In genomic region chr5:145089878-145090277, GRCm38 (mm10) we compare ENCODE assay signal across 33 mouse cellular contexts. TPM values are rescaled to one million over a fixed set of nuclear protein-coding genes. Genes with fewer than 3 reads are reported as not detected.
A peak's percentile ranks its signal among the peaks of the same experiment; 100 is the strongest.
DNase-seq lines count a peak whose midpoint lies in the region; ATAC-seq and TF ChIP-seq lines count a peak whose summit lies in the region.
"Had no signal": no experiment of that assay in that cellular context is flagged by ENCODE, and none has a peak within 500 bp of the region (broad histone marks: within the 10 kb centered on the region; RNA-seq: fewer than 3 reads in every experiment).

No protein-coding gene starts in this region.

- H3K9me3 ChIP-seq in liver, embryonic 12.5 days (replicated peaks): no peaks in the 10 kb centered on the region
- no peaks in the 10 kb centered on the region for H3K9me3 ChIP-seq in MEL (replicated peaks; ENCODE audit: insufficient read depth, low read length)
- H3K9me3 ChIP-seq: embryonic facial prominence, embryonic 10.5 days; embryonic facial prominence, embryonic 13.5 days; forebrain, embryonic 12.5 days; forebrain, embryonic 15.5 days; hindbrain, embryonic 13.5 days had no signal

- TF ChIP-seq CTCF in liver, adult 2 months (IDR thresholded peaks at IDR 0.05; ENCODE audit: low read depth, low read length): no peak
- TF ChIP-seq CTCF in MEL (IDR thresholded peaks at IDR 0.05 in 2 of 3, conservative IDR thresholded peaks at IDR 0.05 in 1 of 3; ENCODE audit: control insufficient read depth in 1 of 3, insufficient read depth in 1 of 3, low read depth in 2 of 3, low read length in 3 of 3, poor library complexity in 1 of 3, severe bottlenecking in 1 of 3): no peak
- TF ChIP-seq CTCF in cortical plate, adult 2 months (IDR thresholded peaks at IDR 0.05; ENCODE audit: extremely low read depth, insufficient read depth, low read length): no peak
- no peak for TF ChIP-seq CTCF in lung, adult 2 months (IDR thresholded peaks at IDR 0.05; ENCODE audit: insufficient read depth, low read length)

- H3K27ac ChIP-seq in liver, adult 2 months (replicated peaks; ENCODE audit: insufficient read depth, low read depth, low read length): no peak overlapping the region
- H3K27ac ChIP-seq in liver, embryonic 12.5 days: no peak overlapping the region
- peak overlapping the region; percentile 93 for H3K27ac ChIP-seq in MEL (ENCODE audit: control insufficient read depth, low read depth, low read length)
- peak overlapping the region; percentile 51; the same call in 1 of the 2 replicates for H3K27ac ChIP-seq in cortical plate, adult 2 months (ENCODE audit: insufficient read depth, low read length)
- H3K27ac ChIP-seq: embryonic facial prominence, embryonic 10.5 days; embryonic facial prominence, embryonic 13.5 days; forebrain, embryonic 12.5 days; forebrain, embryonic 15.5 days; hindbrain, embryonic 10.5 days; hindbrain, embryonic 13.5 days had no signal

- ATAC-seq in liver, embryonic 12.5 days: no peak
- peak; percentile 43 for ATAC-seq in megakaryocyte-erythroid progenitor cell, adult 5-6 weeks (replicated peaks; ENCODE audit: low FRiP score, low TSS enrichment, poor library complexity, severe bottlenecking)
- ATAC-seq: forebrain, embryonic 15.5 days; hindbrain, embryonic 16.5 days; Patski had no signal

- TF ChIP-seq POLR2A in liver, adult 2 months (IDR thresholded peaks at IDR 0.05; ENCODE audit: extremely low read depth, insufficient read depth, low read length): no peak
- TF ChIP-seq POLR2A in MEL (IDR thresholded peaks at IDR 0.05; ENCODE audit: control insufficient read depth in 1 of 2, insufficient read depth in 1 of 2, low read depth in 1 of 2, low read length in 2 of 2, poor library complexity in 1 of 2): no peak
- TF ChIP-seq POLR2A in cortical plate, adult 2 months (IDR thresholded peaks at IDR 0.05; ENCODE audit: extremely low read depth, insufficient read depth, low read length): no peak
- no peak for TF ChIP-seq POLR2A in lung, adult 2 months (IDR thresholded peaks at IDR 0.05; ENCODE audit: borderline replicate concordance, extremely low read depth, low read depth, low read length)

- WGBS in liver, adult 2 months: 39% methylated on average over 3 of the region's 3 CpGs
- 57% methylated on average over 3 of the region's 3 CpGs for WGBS in liver, embryonic 12.5 days (ENCODE audit: insufficient replicate concordance)
- WGBS in lung, adult 2 months: 54% methylated on average over 3 of the region's 3 CpGs

- H3K4me1 ChIP-seq in liver, adult 2 months (ENCODE audit: control insufficient read depth, insufficient read depth, low read length): peaks cover 3% of the 10 kb centered on the region
- peaks cover 24% of the 10 kb centered on the region for H3K4me1 ChIP-seq in liver, embryonic 12.5 days
- H3K4me1 ChIP-seq in MEL (ENCODE audit: control insufficient read depth in 1 of 2, insufficient read depth in 2 of 2, low read length in 2 of 2): peaks cover 18 to 25% of the 10 kb centered on the region in 2 experiments
- H3K4me1 ChIP-seq in cortical plate, adult 2 months (ENCODE audit: control insufficient read depth, insufficient read depth, low read length): peaks cover 10% of the 10 kb centered on the region
- peaks cover 5% of the 10 kb centered on the region; the same call in 1 of the 2 replicates for H3K4me1 ChIP-seq in lung, adult 2 months (ENCODE audit: control insufficient read depth, insufficient read depth, low read length)

- peak; percentile 67 to 83; a peak in 3 of 4 replicates for TF ChIP-seq EP300 in MEL (IDR thresholded peaks at IDR 0.05; ENCODE audit: low read depth in 1 of 2, low read length in 2 of 2)

- no peaks in the 10 kb centered on the region for H3K27me3 ChIP-seq in liver, adult 2 months (ENCODE audit: control insufficient read depth, insufficient read depth, low read length)
- no peaks in the 10 kb centered on the region for H3K27me3 ChIP-seq in liver, embryonic 12.5 days (replicated peaks)
- no peaks in the 10 kb centered on the region for H3K27me3 ChIP-seq in MEL (ENCODE audit: control insufficient read depth in 1 of 2, insufficient read depth in 2 of 2, low read length in 2 of 2)
- H3K27me3 ChIP-seq: CH12.LX; embryonic facial prominence, embryonic 13.5 days; forebrain, embryonic 12.5 days; forebrain, embryonic 15.5 days; hindbrain, embryonic 13.5 days; Patski had no signal

- H3K9ac ChIP-seq in liver, adult 2 months (ENCODE audit: low read depth, low read length): no peak overlapping the region
- no peak overlapping the region for H3K9ac ChIP-seq in liver, embryonic 12.5 days
- H3K9ac ChIP-seq in MEL (ENCODE audit: control insufficient read depth, low read depth, low read length, poor library complexity, severe bottlenecking): no peak overlapping the region
- H3K9ac ChIP-seq: forebrain, embryonic 12.5 days; forebrain, embryonic 15.5 days; hindbrain, embryonic 13.5 days had no signal

- TF ChIP-seq RAD21 in MEL (IDR thresholded peaks at IDR 0.05; ENCODE audit: low read depth, low read length): no peak

- no peak overlapping the region for H3K4me2 ChIP-seq in liver, embryonic 12.5 days
- H3K4me2 ChIP-seq: embryonic facial prominence, embryonic 13.5 days; forebrain, embryonic 12.5 days; forebrain, embryonic 15.5 days; heart, embryonic 11.5 days; hindbrain, embryonic 13.5 days had no signal

- H3K36me3 ChIP-seq in liver, adult 2 months (ENCODE audit: control insufficient read depth, insufficient read depth, low read length): peaks cover 25% of the 10 kb centered on the region
- peaks cover 71% of the 10 kb centered on the region for H3K36me3 ChIP-seq in liver, embryonic 12.5 days
- peaks cover 27 to 39% of the 10 kb centered on the region in 2 experiments for H3K36me3 ChIP-seq in MEL (ENCODE audit: control insufficient read depth in 1 of 2, insufficient read depth in 2 of 2, low read length in 2 of 2)

- peaks cover 11% of the 10 kb centered on the region; the same call in 1 of the 2 replicates for H3K79me2 ChIP-seq in liver, adult 2 months (ENCODE audit: control insufficient read depth, insufficient read depth, low read length)
- H3K79me2 ChIP-seq in MEL (ENCODE audit: control insufficient read depth, insufficient read depth, low read length, poor library complexity): peaks cover 39% of the 10 kb centered on the region

- no peak overlapping the region for H3K4me3 ChIP-seq in liver, adult 2 months (ENCODE audit: insufficient read depth, low read depth, low read length)
- no peak overlapping the region for H3K4me3 ChIP-seq in liver, embryonic 12.5 days
- no peak overlapping the region; a peak in 1 of 4 replicates for H3K4me3 ChIP-seq in MEL (ENCODE audit: control insufficient read depth in 1 of 2, insufficient read depth in 1 of 2, low read depth in 2 of 2, low read length in 2 of 2)
- H3K4me3 ChIP-seq in cortical plate, adult 2 months (ENCODE audit: insufficient read depth, low read length): no peak overlapping the region
- no peak overlapping the region for H3K4me3 ChIP-seq in lung, adult 2 months (replicated peaks; ENCODE audit: extremely low read depth, low read depth, low read length)
- H3K4me3 ChIP-seq: embryonic facial prominence, embryonic 10.5 days; embryonic facial prominence, embryonic 13.5 days; erythroblast, embryonic 14.5 days; forebrain, embryonic 12.5 days; forebrain, embryonic 15.5 days; hindbrain, embryonic 10.5 days; hindbrain, embryonic 13.5 days had no signal

- DNase-seq in liver, adult 2 months (ENCODE audit: extremely low read depth, low read depth, low spot score): peak; percentile 29
- peak; percentile 88 for DNase-seq in MEL (ENCODE audit: low read depth, low spot score)
- DNase-seq in lung, postnatal 10 days: no peak
- no peak for DNase-seq in lung, adult 2 months
- DNase-seq: adrenal gland, postnatal 10 days; adrenal gland, postnatal 36 days; B cell, adult 2 months; cerebellum, adult 18-20 months; cerebellum, adult 9-10 months; cerebellum, postnatal 14 days; embryo, embryonic 11 days; gastrocnemius, postnatal 25 days had no signal

RNA-seq across cellular contexts. Expression of gene Kpna7, which starts 6.0 kb away (rescaled TPM):
- total RNA-seq in liver, adult 2 months (2014; rRNA removed): not detected in 2 replicates
- not detected in 2 replicates for polyA plus RNA-seq in liver, adult 2 months (2012; rRNA removed)
- 0.05 TPM in 2 replicates for polyA plus RNA-seq in liver, embryonic 12.5 days (2016; fragmentation: Nextera tagmentation; extraction: Ambion mirVana)
- total RNA-seq in MEL (2012; rRNA removed): 0.35 and 2.5 TPM in 2 replicates
- polyA plus RNA-seq in MEL (2012; ENCODE audit: insufficient read depth in 1 of 2, insufficient read length in 2 of 2, low read depth in 1 of 2, low replicate concordance in 2 of 2, missing spikeins in 1 of 2): 1 to 10 TPM in 1 of 2 experiments, not detected in 1; 2.2 TPM
- polyA plus RNA-seq in cortical plate, adult 2 months (2012; rRNA removed): not detected in 2 replicates
- not detected in 2 replicates for total RNA-seq in megakaryocyte-erythroid progenitor cell, adult 5-6 weeks (2014; fragmentation: Nextera tagmentation)
- not detected in 2 replicates for total RNA-seq in megakaryocyte-erythroid progenitor cell, adult 5-6 weeks (2017)
- polyA plus RNA-seq in lung, adult 2 months (2012; rRNA removed): not detected in 2 replicates
- total RNA-seq: adrenal gland, adult 18-20 months; adrenal gland, postnatal 10 days; adrenal gland, postnatal 36 days; CH12.LX; gastrocnemius, adult 8-10 months; gastrocnemius, postnatal 25 days; heart, adult 8-10 months; heart, postnatal 25 days had no signal
- polyA plus RNA-seq: embryonic facial prominence, embryonic 13.5 days; erythroblast, embryonic 14.5 days; forebrain, embryonic 12.5 days; forebrain, embryonic 15.5 days; gonadal fat pad, adult 2 months; heart, embryonic 11.5 days; heart, embryonic 14.5 days; heart, postnatal 0 days; hindbrain, embryonic 10.5 days; hindbrain, embryonic 13.5 days; hindbrain, embryonic 16.5 days had no signal

RNA-seq across cellular contexts. Expression of gene Arpc1a, which starts 6.2 kb away (rescaled TPM):
- total RNA-seq in liver, adult 2 months (2014; rRNA removed): 36.0 and 47.1 TPM in 2 replicates
- polyA plus RNA-seq in liver, adult 2 months (2012; rRNA removed): 64.7 and 66.5 TPM in 2 replicates
- 74.5 and 75.5 TPM in 2 replicates for polyA plus RNA-seq in liver, embryonic 12.5 days (2016; fragmentation: Nextera tagmentation; extraction: Ambion mirVana)
- total RNA-seq in MEL (2012; rRNA removed): 85.8 and 96.9 TPM in 2 replicates
- 100 to 1,000 TPM; 187 to 306 TPM for polyA plus RNA-seq in MEL (2012; ENCODE audit: insufficient read depth in 1 of 2, insufficient read length in 2 of 2, low read depth in 1 of 2, low replicate concordance in 2 of 2, missing spikeins in 1 of 2)
- polyA plus RNA-seq in cortical plate, adult 2 months (2012; rRNA removed): 253 and 254 TPM in 2 replicates
- total RNA-seq in megakaryocyte-erythroid progenitor cell, adult 5-6 weeks (2014; fragmentation: Nextera tagmentation): 102 and 117 TPM in 2 replicates
- 90.0 and 94.7 TPM in 2 replicates for total RNA-seq in megakaryocyte-erythroid progenitor cell, adult 5-6 weeks (2017)
- 117 and 135 TPM in 2 replicates for polyA plus RNA-seq in lung, adult 2 months (2012; rRNA removed)

RNA-seq across cellular contexts. Expression of gene Arpc1b, which starts 24.1 kb away (rescaled TPM):
- total RNA-seq in liver, adult 2 months (2014; rRNA removed): 30.9 and 61.0 TPM in 2 replicates
- 93.8 and 137 TPM in 2 replicates for polyA plus RNA-seq in liver, adult 2 months (2012; rRNA removed)
- 175 and 180 TPM in 2 replicates for polyA plus RNA-seq in liver, embryonic 12.5 days (2016; fragmentation: Nextera tagmentation; extraction: Ambion mirVana)
- 432 and 582 TPM in 2 replicates for total RNA-seq in MEL (2012; rRNA removed)
- polyA plus RNA-seq in MEL (2012; ENCODE audit: insufficient read depth in 1 of 2, insufficient read length in 2 of 2, low read depth in 1 of 2, low replicate concordance in 2 of 2, missing spikeins in 1 of 2): 100 to 1,000 TPM; 143 to 708 TPM
- 74.5 and 84.6 TPM in 2 replicates for polyA plus RNA-seq in cortical plate, adult 2 months (2012; rRNA removed)
- 54.0 and 68.8 TPM in 2 replicates for total RNA-seq in megakaryocyte-erythroid progenitor cell, adult 5-6 weeks (2014; fragmentation: Nextera tagmentation)
- total RNA-seq in megakaryocyte-erythroid progenitor cell, adult 5-6 weeks (2017): 23.7 and 35.9 TPM in 2 replicates
- 492 and 519 TPM in 2 replicates for polyA plus RNA-seq in lung, adult 2 months (2012; rRNA removed)

RNA-seq across cellular contexts. Expression of gene 1700018F24Rik, which starts 47.1 kb away (rescaled TPM):
- not detected in 2 replicates for total RNA-seq in liver, adult 2 months (2014; rRNA removed)
- polyA plus RNA-seq in liver, adult 2 months (2012; rRNA removed): not detected in 2 replicates
- not detected in 2 replicates for polyA plus RNA-seq in liver, embryonic 12.5 days (2016; fragmentation: Nextera tagmentation; extraction: Ambion mirVana)
- total RNA-seq in MEL (2012; rRNA removed): not detected in 2 replicates
- not detected for polyA plus RNA-seq in MEL (2012; ENCODE audit: insufficient read depth in 1 of 2, insufficient read length in 2 of 2, low read depth in 1 of 2, low replicate concordance in 2 of 2, missing spikeins in 1 of 2)
- polyA plus RNA-seq in cortical plate, adult 2 months (2012; rRNA removed): not detected in 2 replicates
- total RNA-seq in megakaryocyte-erythroid progenitor cell, adult 5-6 weeks (2014; fragmentation: Nextera tagmentation): not detected in 2 replicates
- not detected in 2 replicates for total RNA-seq in megakaryocyte-erythroid progenitor cell, adult 5-6 weeks (2017)
- polyA plus RNA-seq in lung, adult 2 months (2012; rRNA removed): not detected in 2 replicates
- total RNA-seq: adrenal gland, adult 18-20 months; adrenal gland, postnatal 10 days; adrenal gland, postnatal 36 days; CH12.LX; gastrocnemius, adult 8-10 months; gastrocnemius, postnatal 25 days; heart, adult 8-10 months; heart, postnatal 25 days had no signal
- polyA plus RNA-seq: embryonic facial prominence, embryonic 10.5 days; embryonic facial prominence, embryonic 13.5 days; erythroblast, embryonic 14.5 days; forebrain, embryonic 12.5 days; forebrain, embryonic 15.5 days; gonadal fat pad, adult 2 months; heart, embryonic 11.5 days; heart, embryonic 14.5 days; heart, postnatal 0 days; hindbrain, embryonic 10.5 days; hindbrain, embryonic 13.5 days; hindbrain, embryonic 16.5 days; Patski had no signal

RNA-seq across cellular contexts. Expression of gene Pdap1, which starts 50.2 kb away (rescaled TPM):
- 12.6 and 16.1 TPM in 2 replicates for total RNA-seq in liver, adult 2 months (2014; rRNA removed)
- polyA plus RNA-seq in liver, adult 2 months (2012; rRNA removed): 16.9 and 19.7 TPM in 2 replicates
- 78.0 and 80.6 TPM in 2 replicates for polyA plus RNA-seq in liver, embryonic 12.5 days (2016; fragmentation: Nextera tagmentation; extraction: Ambion mirVana)
- total RNA-seq in MEL (2012; rRNA removed): 104 and 106 TPM in 2 replicates
- 100 to 1,000 TPM in 1 of 2 experiments, not detected in 1; 301 TPM for polyA plus RNA-seq in MEL (2012; ENCODE audit: insufficient read depth in 1 of 2, insufficient read length in 2 of 2, low read depth in 1 of 2, low replicate concordance in 2 of 2, missing spikeins in 1 of 2)
- 74.2 and 92.2 TPM in 2 replicates for polyA plus RNA-seq in cortical plate, adult 2 months (2012; rRNA removed)
- total RNA-seq in megakaryocyte-erythroid progenitor cell, adult 5-6 weeks (2014; fragmentation: Nextera tagmentation): 90.0 and 173 TPM in 2 replicates
- total RNA-seq in megakaryocyte-erythroid progenitor cell, adult 5-6 weeks (2017): 333 and 358 TPM in 2 replicates
- 18.4 and 23.4 TPM in 2 replicates for polyA plus RNA-seq in lung, adult 2 months (2012; rRNA removed)

Comparison
In these comparisons a context has a peak if more than half of its experiments do, and no peak if none do; other contexts are left out.
1. DNase-seq: peak in liver, adult 2 months (single experiment) and MEL (single experiment); none in lung, postnatal 10 days (single experiment) and lung, adult 2 months (single experiment).
2. H3K27ac ChIP-seq: peak in MEL (single experiment) and cortical plate, adult 2 months (single experiment); none in liver, adult 2 months (single experiment) and liver, embryonic 12.5 days (single experiment).